Mouse (Mus musculus): ENCODE measurements around the gene Ube2j2.
A peak's percentile ranks its signal among the peaks of the same experiment; 100 is the strongest.

The Ube2j2 gene

DNA sequence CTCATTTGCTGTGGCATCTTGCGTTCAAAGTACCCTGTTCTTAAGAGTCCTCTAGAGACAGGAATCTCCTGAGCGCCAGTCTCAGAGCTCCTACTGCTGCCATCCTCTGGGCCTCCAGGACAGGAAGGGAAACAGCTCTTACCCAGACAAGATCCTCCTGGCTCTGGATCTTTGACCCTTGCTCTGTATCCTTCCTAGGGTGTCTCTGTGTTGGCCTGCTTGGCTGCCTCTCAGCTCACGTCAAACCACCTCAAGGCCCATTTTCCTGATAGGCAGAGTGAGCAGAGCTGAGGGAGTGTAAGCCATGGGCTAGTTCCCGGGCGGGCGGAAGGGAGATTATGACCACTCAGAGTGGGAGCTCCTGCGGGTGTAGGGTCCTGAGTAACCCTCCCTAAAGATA is 19.5 kb downstream of the Ube2j2 start:
- DNase-seq (ENCODE audit: low spot score in 2 of 2), result no peak

DNA sequence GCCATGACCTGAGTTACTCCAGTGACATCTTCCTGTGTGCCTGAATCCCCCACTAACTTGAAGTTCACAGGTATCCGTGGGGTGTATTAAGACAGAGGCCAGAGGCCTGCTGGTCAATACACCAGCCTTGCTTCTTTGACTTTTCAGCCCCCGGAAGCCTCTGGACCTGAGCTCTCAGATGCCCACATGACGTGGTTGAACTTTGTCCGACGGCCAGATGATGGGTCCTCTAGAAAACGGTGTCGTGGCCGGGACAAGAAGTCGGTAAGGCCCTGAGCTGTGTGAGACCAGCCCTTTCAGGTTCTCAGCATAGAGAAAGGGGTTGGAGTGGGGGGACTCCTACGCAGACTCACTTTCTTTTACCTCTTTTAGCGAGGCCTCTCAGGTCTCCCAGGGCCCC is 20.8 kb downstream of the Ube2j2 start:
- no peak for DNase-seq (ENCODE audit: low spot score in 2 of 2)

DNA sequence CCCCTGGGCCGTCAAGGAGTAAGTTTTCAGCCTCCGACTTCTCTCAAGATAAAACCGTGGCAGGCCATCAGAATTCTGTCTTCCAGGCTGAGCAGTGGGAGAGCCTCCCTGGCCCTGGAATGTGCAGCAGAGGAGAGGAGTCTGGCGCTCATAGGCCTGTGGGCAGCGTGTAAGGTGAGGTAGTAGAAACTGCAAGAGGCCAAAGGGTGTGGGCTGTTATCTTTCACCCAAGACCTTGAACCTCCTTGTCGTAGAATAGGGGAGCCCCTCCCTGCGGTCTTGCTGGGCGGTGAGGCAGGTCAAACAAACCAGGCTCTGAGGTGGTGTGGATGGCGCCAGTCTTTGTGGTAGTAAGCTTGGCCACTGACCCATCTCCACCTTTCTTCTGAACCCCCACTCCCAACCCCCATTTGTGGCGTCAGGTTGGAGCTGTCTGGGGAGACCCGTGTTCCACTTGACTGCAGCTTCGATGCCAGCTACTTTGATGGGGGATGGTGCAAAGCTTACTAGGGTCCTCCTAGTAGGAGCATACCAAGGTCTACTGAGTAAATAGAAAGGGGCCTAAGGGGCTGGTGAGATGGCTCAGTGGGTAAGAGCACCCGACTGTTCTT is 25.5 kb downstream of the Ube2j2 start:
- DNase-seq (ENCODE audit: low spot score in 2 of 2), result no peak

DNA sequence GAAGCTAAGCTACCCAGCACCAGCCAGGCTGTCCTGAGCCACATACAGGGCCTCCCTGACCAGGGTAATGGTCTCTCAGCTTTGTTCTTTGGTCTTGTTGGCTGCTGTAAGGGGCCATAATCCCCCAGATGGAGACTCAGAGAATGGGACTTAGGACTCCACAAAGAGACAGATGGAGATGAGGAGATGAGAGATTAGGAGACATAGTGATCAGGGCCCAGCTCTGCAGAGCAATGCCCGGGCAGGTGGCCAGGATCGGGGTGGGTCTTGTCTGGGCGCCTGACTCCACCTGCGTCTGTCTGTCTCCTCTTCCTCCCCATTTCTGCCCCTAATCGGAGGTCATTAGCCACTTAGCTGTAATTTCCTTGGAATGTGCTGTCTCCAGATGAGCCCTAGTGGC is 26.7 kb downstream of the Ube2j2 start:
- no peak for DNase-seq (ENCODE audit: low spot score in 2 of 2)

DNA sequence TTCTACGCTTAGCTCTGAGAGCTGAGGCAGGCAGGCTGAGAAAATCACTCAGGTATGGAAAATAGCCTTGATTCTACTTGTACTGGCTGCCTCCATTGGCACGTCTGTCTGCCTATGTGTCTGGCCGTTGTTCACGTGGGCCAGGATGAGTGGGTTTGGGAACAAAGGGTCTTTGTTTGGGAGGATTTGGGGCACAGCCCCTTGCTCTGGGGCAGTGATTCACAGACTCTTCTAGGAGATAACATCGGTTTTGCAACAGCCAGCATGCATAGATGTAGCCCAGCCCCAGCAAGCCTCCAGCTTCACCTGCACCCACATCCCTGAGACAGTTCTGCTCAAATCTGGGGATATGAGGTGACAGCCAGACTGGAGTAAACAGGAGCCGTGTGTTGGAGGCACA is 29.0 kb downstream of the Ube2j2 start:
- no peak for DNase-seq (ENCODE audit: low spot score in 2 of 2)

DNA sequence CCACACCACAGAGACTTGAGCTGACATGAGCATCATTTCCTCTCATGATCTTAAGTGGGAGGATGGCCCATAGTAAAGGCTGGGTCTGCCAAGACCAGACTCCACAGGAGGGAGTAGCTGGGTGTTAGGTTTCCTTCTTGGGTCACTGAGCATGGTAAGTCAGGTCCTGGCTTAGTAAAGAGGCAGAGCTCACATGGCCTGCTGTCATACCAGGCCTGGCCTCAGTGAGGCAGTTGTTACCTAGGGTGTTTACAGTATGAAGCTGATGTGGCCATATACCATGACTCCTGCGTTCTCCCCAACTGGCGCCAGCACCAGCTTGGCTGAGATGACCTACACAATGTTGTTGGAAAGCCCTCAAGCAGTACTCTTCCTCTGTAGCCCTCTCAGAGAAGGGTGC is 29.6 kb downstream of the Ube2j2 start:
- DNase-seq (ENCODE audit: low spot score in 2 of 2), result no peak

DNA sequence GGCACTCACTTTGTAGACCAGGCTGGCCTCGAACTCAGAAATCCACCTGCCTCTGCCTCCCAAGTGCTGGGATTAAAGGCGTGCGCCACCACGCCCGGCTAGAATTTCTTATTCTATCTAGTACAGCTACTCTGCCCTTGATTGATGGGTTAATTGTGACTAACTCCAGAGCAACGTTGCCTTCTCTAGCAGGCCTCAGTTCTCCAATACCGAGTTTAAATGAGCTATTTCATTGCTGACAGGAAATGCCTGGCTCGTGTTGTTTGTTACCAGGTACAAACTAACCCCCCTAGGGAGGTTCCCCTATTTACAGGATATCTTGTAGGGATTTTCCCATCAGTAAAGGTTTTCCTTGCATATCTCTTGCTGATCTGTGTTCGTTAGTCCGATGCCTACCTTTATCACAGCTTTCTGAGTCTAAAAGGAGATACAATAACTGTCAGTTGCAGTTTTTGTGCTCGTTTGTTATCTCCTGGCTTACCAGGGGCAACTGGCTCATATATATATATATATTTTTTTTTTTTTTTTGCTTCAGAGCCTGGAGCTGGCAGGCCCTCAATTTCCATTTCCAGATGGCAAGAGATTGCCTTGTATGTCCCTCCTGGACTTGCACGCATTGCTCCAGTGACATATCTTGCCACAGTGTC is 37.9 kb downstream of the Ube2j2 start:
- no peak for DNase-seq (ENCODE audit: low spot score in 2 of 2)

DNA sequence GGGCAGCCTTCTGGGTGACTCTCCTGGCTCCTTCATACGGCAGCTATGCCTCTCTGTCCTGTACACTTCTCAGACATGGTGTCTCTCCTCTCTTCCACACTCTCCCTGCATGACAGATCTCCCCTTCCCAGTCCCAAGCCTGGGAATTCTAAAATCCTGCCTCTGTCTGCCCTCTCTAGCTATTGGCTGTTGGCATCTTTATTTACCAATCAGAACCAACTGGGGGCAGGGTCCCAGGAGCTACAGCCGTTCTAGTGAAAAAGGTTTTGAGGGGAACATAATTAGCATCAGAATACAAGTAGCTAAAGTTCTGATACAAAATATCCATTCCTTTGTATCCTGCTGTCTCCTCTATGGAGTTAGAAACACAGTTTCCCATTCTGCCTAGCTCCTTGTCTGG is 40.2 kb downstream of the Ube2j2 start:
- no peak for DNase-seq (ENCODE audit: low spot score in 2 of 2)

DNA sequence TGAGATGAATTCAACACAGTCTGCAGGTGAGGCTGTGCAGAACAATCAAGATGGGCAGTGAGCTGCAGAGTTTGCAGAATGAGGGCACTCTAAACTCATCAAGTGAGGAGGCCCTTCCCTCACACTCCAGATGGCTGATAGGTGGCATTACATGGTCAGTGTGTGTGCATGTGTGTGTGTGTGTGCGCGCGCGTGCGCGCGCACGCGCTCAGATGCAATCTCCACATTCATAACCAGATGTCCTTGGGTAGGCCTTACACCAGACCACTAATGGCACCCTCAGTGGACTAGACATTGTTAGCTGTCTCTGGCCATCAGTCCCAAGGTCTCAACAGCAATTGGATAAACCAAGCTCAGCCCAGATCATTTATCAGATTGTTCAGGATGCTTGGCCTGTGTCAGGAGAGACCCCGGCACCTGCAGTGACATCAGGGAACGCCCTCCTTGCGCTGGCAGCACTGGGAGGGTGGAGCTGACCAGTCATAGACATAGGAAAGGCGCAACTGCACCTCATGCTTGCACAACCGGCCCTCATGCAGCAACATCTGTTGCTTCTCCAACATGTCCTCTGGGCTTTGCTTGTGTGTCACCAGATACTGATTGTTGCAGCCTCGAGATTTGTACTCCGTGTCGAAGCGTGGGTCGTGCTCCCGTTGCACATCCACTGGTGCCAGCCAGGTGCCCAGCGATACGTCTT is 47.7 kb downstream of the Ube2j2 start:
- DNase-seq (ENCODE audit: low spot score in 2 of 2), result peak in 1 of 2 experiments; percentile 22

DNA sequence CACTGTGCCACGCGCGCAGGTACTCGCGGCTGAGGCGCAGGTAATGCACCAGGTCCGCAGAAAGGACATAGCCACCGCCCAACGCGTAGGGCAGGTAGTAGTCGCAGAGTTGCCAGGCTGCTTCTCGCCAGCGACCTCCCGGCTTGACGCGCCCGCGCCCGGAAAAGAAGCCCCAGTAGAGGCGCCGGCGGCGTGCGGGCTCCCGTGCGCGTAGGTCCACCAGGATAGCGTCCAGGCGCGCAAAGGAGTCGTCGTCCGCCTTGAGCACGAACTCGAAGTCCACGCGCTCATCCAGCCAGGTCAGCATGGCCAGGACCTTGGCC is 48.2 kb downstream of the Ube2j2 start:
- DNase-seq (ENCODE audit: low spot score in 2 of 2), result peak in 1 of 2 experiments; percentile 42

DNA sequence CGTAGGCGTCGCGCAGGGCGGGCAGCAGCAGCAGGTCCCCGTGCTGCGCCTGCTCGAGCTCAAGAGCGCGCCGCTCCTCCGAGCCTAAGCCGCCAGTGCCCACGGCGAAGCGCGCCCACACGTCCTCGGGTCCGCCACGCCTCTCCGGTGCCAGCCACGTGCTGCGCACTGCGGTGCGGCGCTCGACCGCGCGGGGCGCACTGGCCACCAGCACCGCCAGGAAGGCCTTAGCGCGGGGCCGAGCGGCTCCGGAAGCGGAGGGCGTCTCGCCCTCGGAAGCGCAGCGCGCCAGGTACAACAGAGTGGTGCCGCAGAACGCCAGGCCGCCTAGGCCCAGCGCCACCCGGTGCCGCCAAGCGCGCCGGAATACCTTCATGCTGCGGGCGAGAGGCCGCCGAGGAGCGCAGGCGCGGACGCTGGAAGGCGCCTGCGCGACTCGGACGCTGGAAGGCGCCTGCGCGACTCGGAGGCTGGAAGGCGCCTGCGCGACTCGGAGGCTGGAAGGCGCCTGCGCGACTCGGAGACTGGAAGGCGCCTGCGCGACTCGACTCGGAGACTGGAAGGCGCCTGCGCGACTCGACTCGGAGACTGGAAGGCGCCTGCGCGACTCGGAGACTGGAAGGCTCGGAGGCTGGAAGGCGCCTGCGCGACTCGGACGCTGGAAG is 48.7 kb downstream of the Ube2j2 start, which contains the start of the genes B3galt6 and Sdf4:
Gene B3galt6 (minus strand): TSS at position 409 of the 665 bp plus-strand sequence.
Gene Sdf4 (plus strand): TSS at position 632 of the 665 bp plus-strand sequence.
- peak in 1 of 2 experiments; percentile 77 for DNase-seq (ENCODE audit: low spot score in 2 of 2)

DNA sequence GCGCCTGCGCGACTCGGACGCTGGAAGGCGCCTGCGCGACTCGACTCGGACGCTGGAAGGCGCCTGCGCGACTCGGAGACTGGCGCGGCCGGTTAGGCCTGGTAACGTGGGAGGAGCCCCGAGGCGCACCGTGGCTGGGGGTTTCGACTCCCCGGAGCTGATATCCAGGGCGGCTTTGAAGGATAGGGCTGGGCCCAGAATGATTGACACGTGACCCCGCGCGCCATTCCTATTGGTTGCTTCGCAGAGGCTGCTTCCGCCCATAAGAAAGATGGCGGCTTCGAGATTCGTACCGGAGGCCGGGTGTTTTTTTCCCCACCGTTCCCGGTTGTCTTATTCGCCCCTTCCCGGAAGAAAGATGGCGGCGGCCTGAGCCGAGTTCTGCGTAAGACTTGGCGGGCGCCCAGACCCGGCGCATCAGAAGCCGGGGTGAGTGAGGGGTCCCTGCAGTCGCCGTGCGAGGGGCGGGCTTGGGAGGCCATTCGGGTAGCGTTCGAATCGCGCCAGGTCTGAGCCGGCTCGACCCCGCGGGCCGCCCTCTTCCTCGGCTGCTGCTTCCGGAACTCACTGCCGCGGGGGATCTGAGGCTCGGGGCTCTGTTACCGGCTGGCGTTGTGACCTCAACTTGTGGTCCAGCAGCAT is 49.4 kb downstream of the Ube2j2 start:
- peak; percentile 95 to 96 for DNase-seq (ENCODE audit: low spot score in 2 of 2)

DNA sequence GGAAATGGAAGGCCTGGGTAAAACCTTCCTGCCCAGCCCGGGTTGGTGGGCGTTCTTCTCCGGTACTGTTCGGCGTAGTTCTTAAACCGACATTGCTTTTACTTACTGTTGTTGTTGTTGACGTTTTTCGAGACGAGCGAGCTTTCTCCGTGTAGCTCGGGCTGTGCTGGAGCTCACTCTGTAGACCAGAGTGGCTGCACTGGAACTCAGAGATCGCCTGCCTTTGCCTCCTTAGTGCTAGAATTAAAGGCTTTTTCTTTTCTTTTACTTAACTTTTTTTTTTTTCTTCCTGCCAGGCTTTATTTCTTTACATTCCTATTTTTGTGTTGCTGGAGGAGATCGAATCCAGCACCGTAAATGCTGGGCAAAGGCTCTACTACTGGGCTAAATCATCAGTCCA is 50.0 kb downstream of the Ube2j2 start:
- no peak for DNase-seq (ENCODE audit: low spot score in 2 of 2)

DNA sequence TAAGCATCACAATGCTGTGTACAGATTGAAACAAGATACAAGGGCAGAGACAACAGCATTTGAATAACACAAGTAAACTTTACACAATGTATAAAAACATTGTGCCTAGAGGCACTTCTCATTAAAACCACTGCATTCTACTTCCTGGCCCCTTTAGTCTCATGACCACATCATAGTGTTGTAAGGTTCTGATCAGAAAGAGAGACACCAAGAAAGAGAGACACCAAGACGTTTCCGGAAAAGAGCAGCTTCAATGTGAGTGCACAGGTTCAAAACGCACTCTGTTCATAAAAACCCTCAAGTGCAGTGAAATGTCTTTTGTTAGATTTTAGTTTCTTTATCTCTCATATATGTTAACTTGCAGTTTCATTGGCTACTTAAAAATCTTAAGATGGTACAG is 60.5 kb downstream of the Ube2j2 start:
- no peak for DNase-seq (ENCODE audit: low spot score in 2 of 2)

DNA sequence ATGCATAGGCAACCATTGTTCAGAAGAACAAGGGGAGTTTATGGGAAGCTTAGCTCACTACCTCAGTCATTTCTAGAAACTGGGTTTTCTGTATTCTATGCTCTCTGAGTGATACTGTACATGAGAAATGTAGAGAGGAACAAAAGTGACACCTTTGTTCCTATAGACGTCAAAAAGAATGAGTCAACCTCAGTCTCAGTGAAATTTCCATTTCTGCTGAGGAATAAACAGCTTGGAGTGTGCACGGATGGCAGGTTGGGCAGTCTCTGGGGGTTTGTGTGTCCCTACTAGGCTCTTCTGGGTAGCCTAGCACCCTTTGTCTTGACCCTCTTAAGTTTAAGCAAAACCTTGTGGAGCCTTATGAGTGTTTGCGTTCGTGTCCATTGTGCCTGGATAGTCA is 64.7 kb downstream of the Ube2j2 start:
- no peak for DNase-seq (ENCODE audit: low spot score in 2 of 2)
